Mouse (Mus musculus): ENCODE measurements at regions not wholly inside any gene's neighbourhood (a gene's known extent, or its start where the extent isn't known, plus 50 kb on each side); places are given as distances from the start of the nearest gene placed in this dataset.
A peak's percentile ranks its signal among the peaks of the same experiment; 100 is the strongest.

- DNase-seq = no peak
These were observed 284.3 kb upstream of the Gadl1 start for GRCm38 (mm10) chr9:115624721-115625496.

GRCm38 (mm10) chr9:115627551-115627950 is 281.7 kb upstream of the Gadl1 start:
- DNase-seq = no peak

DNA sequence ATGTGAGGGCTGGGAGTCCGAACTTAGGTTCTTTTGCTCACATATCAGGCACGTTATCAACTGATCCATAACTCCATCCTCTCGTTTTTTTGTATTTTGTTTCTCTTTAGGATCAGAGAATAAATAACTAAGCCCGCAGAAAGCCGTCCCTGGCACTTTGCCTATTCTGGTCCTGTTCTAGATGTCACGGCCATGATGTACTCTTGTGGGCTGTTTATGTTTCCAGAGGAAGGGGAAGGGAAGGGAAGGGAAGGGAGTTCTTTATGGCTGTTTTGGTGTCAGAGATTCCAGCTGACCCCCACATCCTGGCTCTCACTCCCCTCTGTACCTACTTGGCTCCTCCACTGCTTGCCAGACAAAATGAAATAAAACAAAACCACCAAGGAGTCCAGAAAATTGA is 272.1 kb upstream of the Gadl1 start:
- DNase-seq = no peak

- DNase-seq = no peak
These were observed 268.5 kb upstream of the Gadl1 start for GRCm38 (mm10) chr9:115640781-115641180.

DNA sequence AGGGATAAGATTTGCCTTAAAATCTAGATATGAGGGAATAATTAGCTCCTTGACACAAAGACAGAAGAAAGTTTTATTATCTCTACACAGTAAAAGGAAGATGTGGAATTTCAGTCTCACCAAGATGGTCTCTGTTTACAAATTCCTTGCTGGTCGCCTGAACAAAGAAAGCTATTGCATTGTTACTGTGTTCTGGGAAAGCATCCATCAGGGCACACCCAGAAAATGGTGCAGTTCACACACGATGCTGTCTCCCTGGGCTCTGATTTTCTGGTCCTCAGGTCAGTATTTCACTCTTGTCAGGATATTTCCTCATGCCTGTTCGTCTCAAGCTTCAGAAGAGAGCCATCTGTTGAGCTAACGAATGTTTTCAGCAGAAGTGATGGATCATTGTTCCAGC is 267.2 kb upstream of the Gadl1 start:
- no peak for DNase-seq

GRCm38 (mm10) chr9:115644953-115645352 is 264.3 kb upstream of the Gadl1 start:
- no peak for DNase-seq

DNA sequence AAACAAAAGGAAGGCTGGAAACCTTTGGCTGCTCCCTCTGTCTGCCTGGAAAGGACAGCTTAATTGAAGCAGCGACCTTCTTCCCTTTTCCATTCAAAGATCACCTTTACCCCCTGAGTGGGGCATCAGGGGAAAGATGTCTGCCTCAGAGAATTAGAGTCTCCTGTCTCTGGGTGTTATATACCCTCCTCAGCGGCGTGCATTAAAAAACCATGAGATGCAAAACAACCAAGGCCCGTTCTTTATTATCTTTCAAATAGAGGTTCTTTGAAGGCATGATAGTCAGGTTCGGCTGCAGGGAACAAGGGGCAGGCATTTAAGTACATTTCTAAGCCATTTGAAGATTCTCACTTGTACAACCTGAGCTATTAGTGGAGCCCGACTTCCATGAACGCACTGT is 263.0 kb upstream of the Gadl1 start:
- no peak for DNase-seq

GRCm38 (mm10) chr9:115651708-115652107 is 257.5 kb upstream of the Gadl1 start:
- no peak for DNase-seq

DNA sequence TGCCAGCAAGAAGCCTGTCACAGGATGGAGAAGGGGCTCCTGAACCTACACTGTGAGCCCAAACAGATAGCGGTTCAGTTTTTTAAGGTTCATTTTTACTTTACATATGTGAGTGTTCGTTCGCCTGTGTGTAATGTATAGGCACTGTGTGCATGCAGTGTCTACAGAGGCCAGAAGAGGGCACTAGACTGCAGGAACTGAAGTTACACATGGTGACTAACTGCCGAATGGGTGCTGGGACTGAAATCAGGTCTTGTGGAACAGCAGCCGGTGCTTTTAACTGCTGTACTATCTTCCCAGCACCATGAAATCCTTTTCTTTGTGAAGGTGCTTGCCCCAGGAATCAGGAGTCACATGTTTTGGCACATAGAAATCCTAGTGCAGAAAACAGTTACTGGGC is 256.1 kb upstream of the Gadl1 start:
- no peak for DNase-seq

DNA sequence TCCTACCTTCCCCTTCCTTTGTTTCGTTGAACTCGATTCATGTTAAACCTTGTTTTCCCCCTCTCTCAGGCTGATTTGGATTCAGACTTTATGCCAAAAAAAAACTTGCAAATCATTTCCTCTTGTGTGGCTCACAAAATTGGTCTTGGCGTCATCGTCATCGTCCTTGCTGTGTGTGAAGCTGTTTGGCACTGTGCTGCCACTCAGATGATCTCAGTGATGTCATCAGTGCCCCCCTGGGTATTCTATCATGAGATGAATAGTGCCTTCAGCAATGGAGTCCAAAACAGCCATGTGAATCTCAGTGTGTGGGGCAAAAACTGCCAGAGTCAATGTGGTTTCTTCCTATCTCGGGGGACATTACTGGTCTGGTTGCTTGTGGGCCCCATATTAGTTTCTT is 254.3 kb upstream of the Gadl1 start:
- no peak for DNase-seq

- no peak for DNase-seq
These were observed 252.7 kb upstream of the Gadl1 start for GRCm38 (mm10) chr9:115656538-115656937.

DNA sequence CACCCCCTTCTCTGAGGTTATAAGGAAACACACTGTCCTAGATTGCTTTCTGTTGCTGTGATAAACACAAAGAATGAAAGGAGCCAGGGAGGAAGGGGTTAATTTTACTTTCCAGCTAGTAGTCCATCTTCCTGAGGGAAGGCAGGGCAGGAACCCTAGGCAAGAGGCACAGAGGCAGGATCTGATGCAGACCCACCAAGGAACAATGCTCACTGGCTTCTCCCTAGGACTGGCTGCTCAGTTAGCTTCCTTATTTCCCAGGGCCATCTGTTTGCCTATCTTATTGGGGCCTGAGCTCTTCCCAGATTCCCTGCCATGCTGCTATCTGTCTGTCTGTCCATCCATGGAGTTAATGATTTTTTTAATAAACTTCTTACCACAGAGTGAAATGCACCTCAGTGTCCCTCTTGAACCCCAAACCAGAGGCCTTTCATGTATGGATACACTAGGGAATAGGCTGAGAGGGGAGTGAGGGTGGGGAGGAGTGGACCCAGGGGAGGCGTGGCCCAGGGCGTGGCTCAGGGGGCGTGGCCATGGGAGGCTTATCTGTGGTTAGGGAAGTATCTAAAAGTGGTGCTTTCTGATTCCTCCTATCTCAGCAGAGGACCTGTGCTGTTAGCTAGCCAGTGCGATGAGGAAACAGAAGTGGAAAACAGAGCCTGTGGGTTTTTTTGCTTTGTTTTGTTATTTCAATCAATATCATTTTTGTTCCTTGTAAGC is 252.1 kb upstream of the Gadl1 start:
- DNase-seq = no peak

GRCm38 (mm10) chr9:115658477-115658876 is 250.8 kb upstream of the Gadl1 start:
- no peak for DNase-seq

DNA sequence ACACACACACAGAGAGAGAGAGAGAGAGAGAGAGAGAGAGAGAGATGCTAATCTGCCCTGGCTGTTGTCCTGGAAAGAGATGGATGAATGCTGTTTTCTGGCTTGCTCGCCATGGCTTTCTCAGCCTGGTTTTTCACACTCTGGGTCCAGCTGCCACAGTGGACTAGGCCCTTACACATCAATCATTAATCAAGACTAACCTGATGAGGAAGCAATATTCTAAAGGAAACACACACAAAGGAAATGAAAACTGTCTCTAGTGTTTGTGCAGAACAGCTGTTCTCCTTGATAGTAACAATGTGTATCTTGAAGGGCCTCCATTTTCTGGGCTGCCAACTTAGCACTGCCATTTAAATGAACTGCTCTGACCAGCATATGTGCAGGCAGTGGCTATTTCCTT is 248.9 kb upstream of the Gadl1 start:
- DNase-seq = no peak

DNA sequence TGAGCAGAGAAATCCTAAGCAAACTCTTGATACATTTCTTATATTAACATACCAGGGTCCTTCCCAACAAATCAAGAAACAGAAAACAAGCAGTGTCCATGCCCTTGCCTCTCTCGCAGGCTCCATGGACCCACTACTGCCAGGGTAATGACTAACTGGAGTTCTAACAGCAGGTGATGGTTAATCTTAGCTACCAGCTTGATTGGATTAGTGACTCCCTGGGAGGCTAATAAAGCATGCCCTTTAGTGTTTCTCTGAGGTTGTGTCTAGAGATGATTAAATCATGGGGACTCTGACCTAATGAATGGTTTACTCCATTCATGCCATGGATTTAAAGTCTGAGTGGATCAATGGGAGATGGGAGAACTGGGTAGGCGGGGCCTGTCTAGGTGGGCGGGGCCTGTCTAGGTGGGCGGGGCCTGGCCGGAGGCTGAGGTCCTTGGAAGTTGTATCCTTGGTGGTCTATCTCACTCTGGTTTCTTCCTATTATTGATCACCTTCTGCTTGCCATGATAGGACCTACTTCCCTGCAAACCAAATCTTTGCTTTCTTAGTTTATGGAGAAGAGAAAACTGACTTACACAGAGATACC is 247.3 kb upstream of the Gadl1 start:
- peak; percentile 18 for DNase-seq

GRCm38 (mm10) chr9:115665337-115666004 is 243.8 kb upstream of the Gadl1 start:
- DNase-seq = peak; percentile 59

- DNase-seq = no peak
These were observed 242.7 kb upstream of the Gadl1 start for GRCm38 (mm10) chr9:115666530-115666929.

GRCm38 (mm10) chr9:115680703-115681576 is 228.3 kb upstream of the Gadl1 start:
- DNase-seq = peak; percentile 10

- no peak for DNase-seq
These were observed 227.4 kb upstream of the Gadl1 start for GRCm38 (mm10) chr9:115681841-115682240.

DNA sequence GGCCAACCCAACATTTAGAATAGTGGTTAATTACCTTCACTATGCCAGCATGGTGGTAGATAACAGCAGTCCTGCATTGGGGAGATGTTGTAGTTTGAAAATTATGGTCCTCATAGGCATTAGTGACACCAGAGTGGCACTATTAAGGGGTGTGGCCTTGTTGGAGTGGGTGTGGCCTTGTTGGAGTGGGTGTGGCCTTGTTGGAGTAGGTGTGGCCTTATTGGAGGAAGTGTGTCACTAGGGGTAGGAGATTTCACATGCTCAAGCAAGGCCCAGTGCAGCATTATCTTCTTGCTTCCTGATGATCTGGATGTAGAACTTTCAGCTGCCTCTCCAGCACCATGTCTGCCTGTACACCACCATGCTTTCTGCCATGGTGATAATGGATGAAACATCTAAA is 225.3 kb upstream of the Gadl1 start:
- DNase-seq = no peak

- no peak for DNase-seq
These were observed 222.7 kb upstream of the Gadl1 start for GRCm38 (mm10) chr9:115686605-115687004.

DNA sequence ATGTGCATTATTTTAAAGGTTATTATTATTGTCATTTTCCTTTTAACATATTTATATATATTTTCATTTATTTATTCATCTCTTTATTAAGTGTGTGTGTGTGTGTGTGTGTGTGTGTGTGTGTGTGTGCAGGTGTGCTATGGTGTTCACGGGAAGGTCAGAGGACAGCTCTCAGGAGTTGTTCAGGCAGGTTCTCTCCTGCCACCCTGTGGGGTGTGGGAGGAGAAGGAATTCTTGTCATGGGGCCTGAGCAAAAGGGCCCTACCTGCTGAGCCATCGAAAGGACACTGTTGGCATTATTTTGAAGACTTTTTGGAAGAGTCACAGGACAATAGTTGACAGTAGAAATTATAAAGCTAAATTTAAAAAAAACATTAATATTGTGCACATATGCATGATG is 216.4 kb upstream of the Gadl1 start:
- DNase-seq = no peak

GRCm38 (mm10) chr9:115703791-115704190 is 205.5 kb upstream of the Gadl1 start:
- no peak for DNase-seq
